Mouse (Mus musculus) myocyte (in vitro differentiated cells): ENCODE data around the gene Taf10.

Experiments
- CEBPB ChIP-seq: IDR thresholded peaks from 2 replicates; pipeline ENCODE4 v1.6.1; 2011; ENCODE audit warnings: mild to moderate bottlenecking, moderate library complexity; ENCODE audit not compliant: poor library complexity, insufficient read depth, severe bottlenecking
- E2F4 ChIP-seq: IDR thresholded peaks from one replicate; pipeline ENCODE4 v1.6.1; 2011; ENCODE audit warnings: mild to moderate bottlenecking, control low read depth, moderate library complexity; ENCODE audit not compliant: insufficient read depth
- MAX ChIP-seq: IDR thresholded peaks from one replicate; pipeline ENCODE4 v1.6.1; 2011; ENCODE audit warnings: low read depth, mild to moderate bottlenecking, control low read depth
- MYOG ChIP-seq, 3 experiments: IDR thresholded peaks; one replicate each; pipeline ENCODE4 v1.6.1; 2011; ENCODE audit warnings: control low read depth in 2 of 3, low read depth in 2 of 3, mild to moderate bottlenecking in 2 of 3; ENCODE audit not compliant: insufficient read length in 2 of 3, control insufficient read depth in 1 of 3, insufficient read depth in 1 of 3
- POLR2A ChIP-seq: IDR thresholded peaks from one replicate; pipeline ENCODE4 v1.6.1; 2011; ENCODE audit warnings: low read depth, mild to moderate bottlenecking, control low read depth, moderate library complexity; ENCODE audit not compliant: insufficient read length
- POLR2AphosphoS2 ChIP-seq: IDR thresholded peaks from one replicate; pipeline ENCODE4 v1.6.1; 2011; ENCODE audit warnings: low read depth, control low read depth; ENCODE audit not compliant: insufficient read length
- TCF12 ChIP-seq: IDR thresholded peaks from one replicate; pipeline ENCODE4 v1.6.1; 2011; ENCODE audit warnings: mild to moderate bottlenecking, control low read depth; ENCODE audit not compliant: poor library complexity, insufficient read depth, severe bottlenecking
- TCF3 ChIP-seq: IDR thresholded peaks from one replicate; pipeline ENCODE4 v1.6.1; 2011; ENCODE audit warnings: low read depth, control low read depth; ENCODE audit not compliant: insufficient read length
- USF1 ChIP-seq: IDR thresholded peaks from one replicate; pipeline ENCODE4 v1.6.1; 2011; ENCODE audit warnings: low read depth, mild to moderate bottlenecking, control low read depth, moderate library complexity

DNA sequence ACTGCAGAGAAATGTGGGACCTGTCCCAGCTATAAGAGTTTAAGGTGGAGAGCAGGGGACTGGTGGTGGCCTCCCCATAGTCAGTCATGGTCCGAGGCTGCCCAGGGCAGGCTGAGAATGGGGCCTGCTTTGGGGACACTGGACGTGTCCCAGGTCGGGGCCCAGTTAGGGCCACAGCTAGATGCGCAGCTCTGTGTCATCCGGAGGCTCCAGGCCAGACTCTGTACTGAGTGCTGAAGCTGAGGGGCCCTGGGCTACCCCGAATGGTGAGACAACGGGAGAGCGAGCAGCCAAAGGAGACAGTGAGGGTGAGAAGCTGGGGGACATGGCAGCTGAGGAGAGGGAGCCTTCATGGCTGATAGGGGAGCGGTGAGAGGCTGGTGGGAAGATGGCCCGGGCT lies 9.1 kb upstream of the Taf10 start:
- TF ChIP-seq POLR2A (no peak), MAX (no peak), TCF12 (no peak), USF1 (no peak), E2F4 (no peak), TCF3 (no peak), MYOG (IDR thresholded peaks at IDR 0.05; ENCODE audit: control insufficient read depth in 1 of 3, insufficient read depth in 1 of 3, insufficient read length in 2 of 3, low read depth in 2 of 3) (no peak), POLR2AphosphoS2 (no peak), CEBPB (no peak)
